Mouse (Mus musculus) megakaryocyte, embryonic 14.5 days (primary cell): Measurements from ENCODE around the gene Tenm4.

Experiments
- FLI1 ChIP-seq: IDR thresholded peaks from 2 replicates; pipeline ENCODE4 v1.6.1; 2012; ENCODE audit warnings: low read length, inconsistent platforms, mixed read lengths
- GATA1 ChIP-seq: IDR thresholded peaks from 3 replicates; pipeline ENCODE4 v1.6.1; 2012; ENCODE audit warnings: mixed read lengths, low read length, inconsistent platforms, borderline replicate concordance

GRCm38 (mm10) chr7:96219386-96219785 lies 48.3 kb downstream of the Tenm4 start:
- no peak for TF ChIP-seq GATA1
- TF ChIP-seq FLI1: no peak
